Mouse (Mus musculus): ENCODE measurements at regions not wholly inside any gene's neighbourhood (a gene's known extent, or its start where the extent isn't known, plus 50 kb on each side); places are given as distances from the start of the nearest gene placed in this dataset.

GRCm38 (mm10) chr7:115192992-115193761 lies 449.7 kb downstream of the Insc start:
- no peak for DNase-seq

- DNase-seq = no peak
Observed at GRCm38 (mm10) chr7:115204916-115205315, 461.4 kb downstream of the Insc start.

- no peak for DNase-seq
Observed at GRCm38 (mm10) chr7:115206479-115207134, 463.1 kb downstream of the Insc start.

- DNase-seq = no peak
Observed at GRCm38 (mm10) chr7:115208781-115209180, 465.3 kb downstream of the Insc start.

- DNase-seq = no peak
Observed at GRCm38 (mm10) chr7:115210012-115210411, 466.5 kb downstream of the Insc start.

GRCm38 (mm10) chr7:115216838-115217237 lies 473.3 kb downstream of the Insc start:
- DNase-seq = peak; percentile 84

GRCm38 (mm10) chr7:115217255-115217654 lies 473.8 kb downstream of the Insc start:
- DNase-seq = peak; percentile 11

GRCm38 (mm10) chr7:115217712-115218111 lies 474.2 kb downstream of the Insc start:
- peak; percentile 34 for DNase-seq

GRCm38 (mm10) chr7:115218596-115219180 lies 475.2 kb downstream of the Insc start:
- peak; percentile 30 for DNase-seq

- DNase-seq = peak; percentile 33
Observed at GRCm38 (mm10) chr7:115222642-115223041, 479.1 kb downstream of the Insc start.

GRCm38 (mm10) chr7:115230525-115230924 lies 487.0 kb downstream of the Insc start:
- no peak for DNase-seq

- no peak for DNase-seq
Observed at GRCm38 (mm10) chr7:115233850-115234436, 490.4 kb downstream of the Insc start.

- no peak for DNase-seq
Observed at GRCm38 (mm10) chr7:115237131-115237530, 493.6 kb downstream of the Insc start.

- DNase-seq = no peak
Observed at GRCm38 (mm10) chr7:115251591-115252369, 508.3 kb downstream of the Insc start.

- DNase-seq = no peak
Observed at GRCm38 (mm10) chr7:115252370-115252750, 508.9 kb downstream of the Insc start.

- DNase-seq = no peak
Observed at GRCm38 (mm10) chr7:115258626-115259025, 515.1 kb downstream of the Insc start.

- DNase-seq = no peak
Observed at GRCm38 (mm10) chr7:115263082-115263481, 519.6 kb downstream of the Insc start.

- DNase-seq = no peak
Observed at GRCm38 (mm10) chr7:115266141-115266540, 522.6 kb downstream of the Insc start.

- DNase-seq = no peak
Observed at GRCm38 (mm10) chr7:115270803-115271202, 527.3 kb downstream of the Insc start.

GRCm38 (mm10) chr7:115274836-115275235 lies 531.3 kb downstream of the Insc start:
- DNase-seq = no peak

GRCm38 (mm10) chr7:115290801-115291417 lies 547.4 kb downstream of the Insc start:
- DNase-seq = no peak

- DNase-seq = no peak
Observed at GRCm38 (mm10) chr7:115294655-115295230, 551.2 kb downstream of the Insc start.

Data from thymus, postnatal 14 days (tissue).